Mouse (Mus musculus) adrenal gland, postnatal 36 days (tissue): ENCODE data around the gene Cacna1e. TPM values are rescaled to one million over a fixed set of nuclear protein-coding genes. Genes with fewer than 3 reads are reported as not detected.

Experiments
- DNase-seq, 2 experiments: peaks; one replicate each; pipeline ENCODE4 v3.0.0; 2021; ENCODE audit warnings: mixed read lengths in 1 of 2
- total RNA-seq, 2 experiments: library from RNA; stranded (reverse); gene quantifications; 2 replicates each; pipeline ENCODE4 v1.2.3; 2021

Gene Cacna1e
- total RNA-seq, 2 experiments from 2014 or later: 0.10 to 0.13 TPM

DNA sequence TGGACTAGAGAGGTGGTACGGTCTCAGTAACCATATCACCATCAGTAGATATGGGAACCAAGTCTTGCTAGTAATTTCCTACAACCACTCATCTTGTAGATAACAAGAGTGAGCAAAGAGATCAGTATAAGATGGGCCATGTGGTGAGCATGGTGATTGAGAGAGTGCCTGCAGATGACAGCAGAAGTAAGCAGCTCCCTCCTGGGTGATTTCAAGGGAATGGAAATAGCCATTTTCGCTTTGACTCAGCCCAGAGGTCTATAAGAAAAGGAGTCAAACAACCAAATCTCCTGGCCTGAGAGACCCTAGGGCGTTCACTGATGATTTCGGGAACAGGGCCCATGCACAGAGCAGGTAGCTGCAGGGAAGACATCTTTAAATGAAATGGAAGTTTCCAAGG lies 45.0 kb downstream of the Cacna1e start:
- no peak for DNase-seq

DNA sequence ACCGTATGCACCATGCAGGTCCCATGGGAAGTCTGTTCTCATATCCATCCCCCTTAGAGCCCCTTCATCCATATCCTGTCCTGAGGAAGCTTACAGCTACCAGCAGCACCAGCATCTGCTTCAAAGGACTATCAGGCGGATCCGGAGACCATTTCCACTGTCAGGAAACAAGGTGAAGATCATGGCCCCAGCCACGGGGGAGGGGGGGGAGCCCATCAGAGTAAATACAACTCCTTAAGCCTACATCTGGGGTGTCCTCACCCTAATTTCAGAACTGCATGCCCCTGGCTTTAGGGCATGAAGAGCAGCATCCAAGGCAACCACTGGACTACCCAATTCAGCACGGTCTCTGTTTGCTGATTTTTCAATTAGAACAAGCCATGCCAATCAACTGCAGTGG lies 47.8 kb downstream of the Cacna1e start:
- no peak for DNase-seq

DNA sequence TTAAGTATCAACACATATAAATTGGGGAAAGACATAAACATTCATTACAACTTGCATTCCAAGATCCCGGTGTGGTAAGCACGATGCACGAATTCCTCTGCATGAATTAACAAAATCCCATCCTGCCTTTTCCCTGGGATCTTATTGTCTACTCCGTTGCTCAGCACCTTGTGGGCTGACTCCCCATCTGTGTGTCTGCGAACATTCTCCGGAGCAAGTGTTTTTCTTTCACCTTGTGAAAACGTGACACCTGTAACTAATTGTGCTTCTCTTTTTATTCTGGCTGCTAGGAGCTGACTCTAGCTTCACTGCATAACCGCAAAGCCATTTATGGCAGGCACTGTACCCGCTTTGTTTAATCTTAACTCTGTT lies 52.1 kb downstream of the Cacna1e start:
- DNase-seq: no peak

DNA sequence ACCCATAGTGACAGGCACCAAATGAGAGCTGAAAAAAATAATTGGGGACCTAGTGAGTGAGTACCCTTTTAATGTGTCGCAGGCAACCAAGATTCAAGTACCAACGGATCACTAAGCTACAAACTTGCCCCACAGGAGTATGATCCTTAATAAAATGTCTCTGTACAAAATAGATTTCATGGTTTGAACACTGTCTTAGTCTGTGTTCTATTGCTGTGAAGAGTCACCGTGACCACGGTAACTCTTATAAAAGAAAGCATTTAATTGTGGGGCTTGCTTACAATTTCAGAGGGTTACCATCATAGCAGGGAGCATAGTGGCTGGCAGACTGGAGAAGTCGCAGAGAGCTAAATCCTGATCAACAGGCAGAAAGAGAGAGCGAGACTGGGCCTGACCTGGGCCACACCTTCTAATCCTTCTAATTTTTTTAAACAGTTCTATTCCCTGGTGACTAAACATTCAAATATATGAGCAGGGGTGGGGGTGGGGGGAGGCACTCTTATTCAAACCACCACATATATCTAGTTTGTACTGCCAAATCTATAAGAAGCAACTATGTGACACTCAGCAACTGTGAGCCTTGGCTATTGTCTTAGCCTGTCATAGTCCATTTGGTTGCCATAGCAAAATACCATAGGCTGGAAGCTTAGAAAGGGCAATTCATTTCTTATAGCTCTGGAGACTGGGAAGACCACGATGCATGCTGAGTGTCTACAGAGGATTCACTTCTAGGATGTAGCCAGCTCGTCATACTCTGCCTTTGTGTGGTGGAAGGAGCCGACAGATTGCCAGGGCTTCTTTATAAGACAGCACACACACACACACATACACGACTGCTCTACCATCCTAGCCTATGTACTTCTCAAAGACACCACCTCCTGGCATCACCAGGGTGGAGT lies 52.8 kb downstream of the Cacna1e start:
- DNase-seq: no peak

DNA sequence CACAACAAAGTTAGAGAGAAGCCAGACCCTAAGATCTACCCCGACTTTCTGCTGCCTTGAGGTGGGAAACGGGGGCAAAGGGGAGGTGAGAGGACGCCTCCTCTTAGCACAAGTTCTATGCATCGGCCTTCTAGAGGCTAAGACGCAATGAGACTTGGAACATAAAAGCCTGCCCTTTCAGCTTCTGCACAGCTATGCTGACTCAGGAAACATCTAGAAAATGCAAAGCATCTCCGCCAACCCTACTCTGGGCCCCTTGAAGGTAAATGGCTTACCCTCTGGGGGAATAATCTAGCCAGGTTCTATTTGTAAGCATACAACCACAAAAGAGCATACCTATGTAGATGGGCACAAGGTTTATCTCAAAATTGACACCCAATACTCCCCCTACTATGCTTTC lies 54.2 kb downstream of the Cacna1e start:
- DNase-seq: no peak

DNA sequence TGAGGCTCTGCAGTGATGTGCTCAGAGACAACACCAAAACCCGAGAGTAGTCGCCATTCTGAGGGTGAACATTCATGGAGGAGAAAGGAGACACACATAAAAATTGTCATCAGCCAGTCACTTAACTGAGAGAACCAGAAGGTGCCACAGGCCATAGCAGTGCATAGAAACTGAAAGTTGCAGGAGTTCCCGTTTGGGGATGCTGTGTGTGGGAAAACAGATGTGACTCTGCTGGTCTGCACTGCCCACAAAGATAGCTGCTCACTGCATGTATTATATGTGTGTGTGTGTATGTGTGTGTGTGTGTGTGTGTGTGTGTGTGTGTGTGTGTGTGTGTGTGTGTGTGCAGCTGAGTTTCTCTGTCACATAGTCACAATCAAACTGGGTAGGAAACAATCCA lies 61.2 kb downstream of the Cacna1e start:
- no peak for DNase-seq

DNA sequence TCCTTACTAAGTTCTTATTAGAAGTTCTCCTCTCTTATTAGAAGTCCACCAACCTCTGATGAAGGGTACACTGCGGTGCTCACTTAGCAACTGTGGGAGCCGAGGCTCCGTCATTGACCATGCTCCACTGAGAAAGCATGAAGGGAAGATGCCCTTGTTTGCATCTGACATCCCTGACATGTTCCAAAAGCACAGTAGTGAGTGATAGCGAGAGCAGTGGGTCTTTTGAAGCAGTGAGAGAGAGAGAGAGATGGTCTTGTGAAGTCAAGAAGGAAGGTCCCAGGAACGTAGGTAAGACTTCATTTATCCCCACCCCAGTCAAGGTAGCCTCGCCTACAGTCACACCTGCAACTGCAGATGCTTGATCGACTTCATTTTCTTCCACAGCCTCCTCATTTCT lies 63.9 kb downstream of the Cacna1e start:
- no peak for DNase-seq

DNA sequence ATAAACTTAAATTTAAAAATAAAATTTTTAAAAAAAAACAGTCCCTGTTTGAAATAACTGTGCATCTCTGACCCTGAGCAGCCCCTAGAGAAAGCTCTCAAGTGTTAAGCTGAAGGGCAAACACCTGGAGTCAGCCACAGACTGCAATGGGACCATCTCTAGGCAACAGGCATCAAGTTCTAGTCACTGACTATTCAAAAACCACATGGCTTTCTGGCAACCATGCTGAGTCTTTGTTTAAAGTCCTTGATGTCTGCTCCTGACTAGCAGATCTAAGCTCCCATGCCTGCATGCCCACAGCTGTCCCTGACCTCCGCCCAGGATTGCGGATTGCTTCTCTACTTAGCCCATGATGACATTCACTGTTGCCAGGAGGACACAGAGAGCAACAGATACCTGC lies 64.3 kb downstream of the Cacna1e start:
- DNase-seq: peak in 1 of 2 experiments; percentile 2

DNA sequence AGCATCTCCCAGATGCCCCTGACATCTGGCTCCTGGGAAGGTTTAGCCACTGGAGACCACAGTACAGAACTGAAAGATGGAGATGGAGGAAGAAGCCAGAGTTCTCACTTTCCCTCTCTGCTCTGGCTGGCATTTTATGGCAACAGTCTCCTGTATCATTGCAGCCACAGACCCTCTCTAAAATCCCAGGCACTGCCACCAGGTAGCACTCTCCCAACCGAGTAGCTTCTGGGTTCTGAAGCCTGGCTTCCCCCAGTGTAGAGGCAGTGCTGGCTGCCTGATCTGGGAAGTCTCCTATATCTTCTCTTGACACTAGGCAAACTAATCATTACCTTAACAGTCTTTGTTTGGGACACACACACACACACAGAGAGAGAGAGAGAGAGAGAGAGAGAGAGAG lies 65.6 kb downstream of the Cacna1e start:
- no peak for DNase-seq

DNA sequence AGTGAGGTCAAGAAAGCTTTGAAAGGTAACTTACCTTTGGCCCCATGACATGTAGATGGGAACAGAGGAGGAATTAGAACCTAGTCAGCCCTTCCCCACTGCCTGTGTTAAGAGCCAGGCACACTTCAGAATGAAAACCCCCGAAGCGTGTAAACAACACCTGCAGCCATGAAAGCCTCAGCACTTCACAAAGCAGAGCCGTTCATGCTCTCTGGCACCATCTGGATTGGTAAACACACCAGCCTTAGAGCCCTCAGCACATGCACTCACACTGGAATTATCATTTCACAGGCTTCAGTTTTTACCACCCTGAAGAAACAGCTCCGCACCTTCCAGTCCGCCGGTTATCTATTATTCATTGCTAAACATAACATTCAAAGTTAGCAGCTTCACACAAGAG lies 67.5 kb downstream of the Cacna1e start:
- DNase-seq: no peak

DNA sequence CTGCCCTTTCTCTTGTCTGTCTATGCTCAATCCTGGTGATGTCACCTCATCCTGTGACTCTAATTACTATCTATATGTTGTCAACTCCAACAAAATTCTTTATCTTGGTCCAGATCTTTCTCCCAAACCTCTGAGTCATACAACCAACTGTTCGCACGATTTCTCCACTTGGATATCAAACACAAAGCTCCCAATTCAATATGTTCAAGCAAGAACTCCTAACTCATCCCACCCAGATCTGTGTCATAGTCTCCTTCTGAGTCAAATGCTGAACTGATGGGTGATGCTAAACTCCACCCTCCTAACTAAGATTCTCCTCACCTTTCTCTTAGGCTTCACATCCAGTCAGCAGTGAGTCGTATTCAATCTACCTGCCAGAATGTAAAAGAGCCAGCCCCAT lies 68.0 kb downstream of the Cacna1e start:
- no peak for DNase-seq

DNA sequence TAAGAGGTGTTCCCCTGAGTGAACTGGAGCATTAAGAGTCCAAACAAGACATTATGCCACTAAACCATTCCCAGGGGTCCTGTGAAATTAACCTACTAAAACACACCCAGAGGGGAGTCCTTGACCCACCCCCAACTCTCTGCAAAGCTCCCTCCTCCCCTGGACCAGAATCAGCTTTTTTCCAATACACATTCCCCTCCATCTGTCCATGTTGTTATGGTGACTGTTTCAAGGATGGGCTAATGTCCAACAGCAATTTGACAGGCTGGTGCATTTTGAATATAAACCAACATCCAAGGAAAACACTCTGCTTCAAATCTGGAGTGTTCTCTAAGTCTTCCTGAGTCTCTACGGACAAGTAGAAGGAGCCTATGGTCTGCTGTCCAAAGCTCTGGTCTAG lies 78.6 kb downstream of the Cacna1e start:
- DNase-seq: no peak

DNA sequence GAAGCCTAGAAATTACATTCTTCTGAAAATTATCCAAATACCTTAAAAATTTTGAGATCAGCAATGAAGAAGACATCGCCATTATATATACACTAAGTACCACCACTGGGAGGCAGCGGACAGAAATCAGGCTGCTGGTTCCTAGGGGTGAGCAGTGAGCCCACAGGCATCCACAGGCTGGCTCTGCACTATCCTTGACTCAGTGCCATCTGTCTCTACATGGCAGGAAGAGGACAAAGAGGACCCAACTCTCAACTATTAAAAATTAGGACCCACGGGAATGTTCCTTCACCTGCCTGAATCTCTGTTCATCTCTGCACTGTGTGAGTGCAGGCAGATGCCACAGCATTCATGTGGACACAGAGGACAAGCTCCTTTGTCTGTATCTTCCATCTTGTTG lies 79.3 kb downstream of the Cacna1e start:
- no peak for DNase-seq

DNA sequence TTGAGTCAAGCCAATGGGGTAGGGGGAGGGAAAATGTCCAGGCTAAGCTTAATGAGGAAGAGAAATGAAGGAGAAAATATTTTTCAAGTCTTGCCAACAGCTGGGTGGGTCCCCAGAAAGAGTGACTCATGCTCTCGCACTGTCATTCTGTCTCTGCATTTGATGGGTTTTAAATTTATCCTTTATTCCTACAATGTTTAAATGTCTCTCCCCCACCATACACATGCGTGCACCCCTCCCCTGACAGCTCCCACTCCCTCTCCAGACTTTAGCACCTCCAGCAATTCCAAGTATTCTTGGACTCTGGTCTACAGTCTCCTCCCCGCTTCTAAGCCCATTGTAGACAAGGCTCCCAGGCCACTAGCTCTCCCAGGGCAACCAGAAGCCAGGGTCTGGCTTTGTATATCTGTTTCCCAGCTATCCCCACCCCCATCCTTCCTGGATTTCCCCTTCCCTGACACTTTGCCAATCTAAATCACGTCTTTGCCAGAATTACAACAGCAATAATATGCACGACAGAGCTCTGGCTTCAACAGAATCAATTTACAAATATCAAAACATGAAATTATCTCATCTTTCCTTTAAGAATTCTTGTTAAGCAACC lies 81.9 kb downstream of the Cacna1e start:
- DNase-seq: no peak

DNA sequence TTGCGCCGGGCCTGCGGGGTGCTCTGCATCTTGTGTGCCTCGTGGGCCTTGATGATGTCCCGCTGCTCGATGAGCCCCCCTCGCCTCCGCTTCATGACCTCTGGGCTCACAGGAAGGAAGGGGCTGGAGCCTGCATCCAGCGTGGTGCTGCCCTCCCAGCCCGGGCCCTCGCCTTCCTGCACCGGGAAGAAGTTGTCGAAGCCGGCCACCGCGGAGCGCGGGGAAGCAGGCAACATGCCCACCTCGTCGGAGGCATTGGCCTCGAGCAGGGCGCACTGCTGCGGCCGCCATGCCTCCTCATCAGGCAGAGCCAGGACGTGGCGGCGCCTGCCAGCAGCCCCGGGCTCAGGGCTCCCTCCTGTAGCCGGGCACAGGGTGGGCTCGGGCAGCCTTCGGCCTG lies 85.0 kb downstream of the Cacna1e start:
- DNase-seq: no peak

DNA sequence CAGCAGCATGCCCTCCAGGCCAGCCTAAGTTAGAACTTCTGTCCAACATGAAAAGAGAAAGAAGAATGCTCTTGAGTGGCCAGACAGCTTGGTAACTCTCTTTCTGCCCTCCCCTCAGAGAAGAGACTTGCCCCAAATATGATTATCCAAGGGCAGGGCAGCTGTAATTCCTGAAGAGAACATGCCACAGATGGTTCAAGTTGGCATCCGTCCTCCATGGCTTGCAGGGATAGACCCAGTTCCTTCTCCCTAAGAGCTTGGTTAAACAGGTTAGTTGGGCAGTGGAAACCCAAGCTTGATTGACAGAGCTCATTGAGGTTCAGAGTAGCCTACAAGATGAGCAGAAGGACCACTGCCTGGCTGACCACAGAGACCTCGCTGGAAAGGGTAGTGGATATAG lies 85.5 kb downstream of the Cacna1e start:
- no peak for DNase-seq

DNA sequence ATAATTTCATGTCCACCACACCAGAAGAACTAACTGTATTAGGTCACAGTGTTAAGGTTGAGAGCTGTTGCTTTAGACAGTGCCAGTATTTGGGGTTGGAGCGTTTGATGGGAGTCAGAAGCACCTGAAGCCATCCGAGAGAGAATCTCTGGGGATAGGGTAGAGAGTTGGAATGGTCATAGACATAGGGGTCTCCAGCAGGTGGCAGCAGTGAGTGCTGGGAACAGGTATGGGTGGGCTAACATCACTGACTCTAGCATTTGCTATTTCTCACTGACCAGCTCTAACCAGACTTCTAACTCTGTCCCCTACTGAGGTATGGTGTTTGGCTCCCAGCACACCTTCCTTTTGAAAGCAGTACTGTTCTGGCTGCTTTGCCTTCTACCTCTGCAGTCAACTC lies 87.6 kb downstream of the Cacna1e start:
- DNase-seq: peak; percentile 19 to 53

DNA sequence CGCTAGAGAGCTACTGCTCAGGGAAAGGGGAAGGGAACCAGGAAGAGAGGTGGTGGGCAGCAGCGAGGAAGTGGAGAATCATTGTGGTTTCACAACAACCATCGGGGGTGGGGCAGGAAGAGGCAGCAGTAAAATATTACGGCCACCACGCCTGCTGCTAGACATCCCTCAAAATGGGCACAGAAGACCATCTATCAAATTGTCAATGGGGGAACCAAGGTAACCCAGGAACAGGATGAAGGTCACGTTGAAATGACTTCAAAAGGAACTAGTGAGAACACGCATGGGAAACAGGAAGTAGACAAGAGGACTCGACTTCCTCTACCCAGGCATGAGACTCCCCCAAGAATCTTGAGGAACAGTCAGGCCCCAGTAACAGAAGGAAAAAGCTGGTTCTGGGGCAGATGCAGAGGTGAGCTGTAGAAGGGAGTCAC lies 89.8 kb downstream of the Cacna1e start:
- no peak for DNase-seq

DNA sequence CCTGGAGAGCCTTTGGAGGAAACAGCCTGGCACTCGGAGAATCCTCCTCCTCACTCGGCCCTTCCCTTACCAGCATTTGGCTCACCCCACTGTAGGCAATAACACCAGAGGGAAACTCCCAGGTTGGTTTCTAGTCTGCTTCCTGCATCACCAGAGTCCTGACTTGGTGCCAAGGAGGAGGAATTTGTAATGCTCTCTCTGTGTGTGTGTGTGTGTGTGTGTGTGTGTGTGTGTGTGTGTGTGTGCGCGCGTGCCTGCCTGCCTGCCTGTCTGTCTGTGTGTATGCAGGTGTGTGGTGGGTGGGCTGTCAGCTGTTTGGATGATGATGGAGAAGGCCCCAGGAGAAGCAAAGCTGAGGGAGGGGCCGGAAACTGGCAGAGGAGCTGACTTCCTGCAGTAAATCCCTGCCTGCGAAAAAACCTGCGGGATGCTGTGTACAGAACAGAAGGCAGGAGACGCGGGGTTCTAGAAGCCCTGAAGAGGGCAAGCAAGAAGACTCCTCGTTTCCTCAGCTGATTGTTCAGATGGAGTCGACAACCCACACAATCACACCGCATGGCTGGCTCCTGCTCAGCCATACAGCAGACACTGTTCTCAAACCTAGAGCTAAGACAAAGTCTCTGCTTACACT lies 92.6 kb downstream of the Cacna1e start:
- no peak for DNase-seq

DNA sequence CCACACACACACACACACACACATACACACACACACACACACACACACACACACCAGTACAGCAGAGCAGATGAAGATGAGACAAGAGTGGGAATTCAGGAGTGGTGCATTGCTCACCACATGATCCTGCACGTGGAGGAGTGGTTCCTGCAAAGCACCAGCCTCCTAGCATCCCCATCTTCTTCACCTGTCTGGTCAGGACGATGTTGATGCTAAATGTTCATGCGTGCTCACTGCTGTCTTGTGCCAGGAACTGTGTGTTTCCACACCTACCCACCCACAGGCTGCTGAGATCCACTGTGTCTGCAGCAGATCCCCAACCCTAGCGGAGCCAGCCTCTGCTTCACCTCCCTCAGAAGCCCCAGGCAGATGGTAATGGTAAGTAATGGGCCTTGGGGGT lies 95.8 kb downstream of the Cacna1e start:
- no peak for DNase-seq

DNA sequence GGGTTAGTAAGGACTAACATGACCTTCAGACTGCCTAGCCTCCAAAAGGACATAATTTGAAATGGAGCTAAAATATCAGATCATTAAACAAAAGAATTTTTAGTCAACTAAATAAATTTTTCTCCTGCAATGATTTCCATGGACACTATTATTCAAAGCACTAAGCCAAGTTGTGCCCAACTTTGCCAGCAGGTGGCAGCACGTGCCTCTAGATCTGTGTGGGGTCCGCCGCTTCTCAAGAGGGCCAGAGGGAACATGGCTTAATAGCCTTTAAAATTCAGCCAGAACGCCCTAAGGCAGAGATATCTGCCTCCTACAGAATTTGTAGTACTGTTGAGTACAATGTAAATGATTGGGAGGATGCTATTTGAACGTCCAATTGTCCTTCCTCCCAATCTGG lies 96.2 kb downstream of the Cacna1e start:
- peak; percentile 70 to 81 for DNase-seq

DNA sequence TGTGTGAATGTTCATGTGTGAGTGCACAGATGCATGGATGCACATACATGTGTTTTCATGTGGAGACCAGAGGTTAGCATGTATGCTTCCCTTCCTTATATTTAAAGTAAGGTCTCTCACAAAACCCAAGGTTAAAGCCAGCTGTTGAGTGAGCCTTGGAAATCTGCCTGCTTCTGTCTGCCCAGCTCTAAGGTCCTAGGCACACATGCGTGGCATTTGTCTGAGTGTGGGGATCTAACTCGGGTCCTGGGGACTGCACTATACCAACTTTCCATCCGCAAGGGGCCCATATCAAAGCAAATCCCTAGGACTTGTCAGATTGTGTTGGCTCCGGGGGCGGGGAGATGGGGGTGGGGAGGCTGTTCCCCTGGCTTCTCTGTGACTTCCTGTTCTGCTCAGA lies 96.9 kb downstream of the Cacna1e start:
- DNase-seq: no peak

DNA sequence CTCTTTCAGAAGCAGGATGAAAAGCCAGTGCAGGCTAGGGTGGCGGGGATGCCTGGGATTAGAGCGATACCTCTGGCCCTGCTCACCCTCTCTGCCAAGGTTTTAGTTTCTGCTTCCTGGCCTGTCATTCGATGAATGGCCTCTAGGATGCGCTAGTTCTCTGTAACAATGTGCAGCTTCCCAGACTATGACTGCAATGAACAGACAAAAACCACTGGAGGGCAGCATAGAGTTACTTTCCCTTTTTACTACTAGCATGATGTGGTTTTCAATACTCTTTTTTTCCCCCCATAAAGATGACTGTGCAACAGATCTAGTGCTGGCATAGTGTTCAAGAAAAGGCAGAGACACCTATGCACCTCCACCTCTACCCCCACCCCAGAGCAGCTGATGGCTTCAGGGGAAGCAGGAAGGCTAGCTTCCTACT lies 98.0 kb downstream of the Cacna1e start:
- DNase-seq: peak; percentile 70 to 76
